Mouse (Mus musculus) stomach, postnatal 0 days (tissue): ENCODE results near the gene Ulk3.

Source experiments
- CTCF ChIP-seq: IDR thresholded peaks from 2 replicates; pipeline ENCODE4 v1.5.1; 2016; ENCODE audit warnings: antibody characterized with exemption, low read depth, mild to moderate bottlenecking, moderate library complexity
- EP300 ChIP-seq: optimal IDR thresholded peaks from 2 replicates; pipeline ENCODE3; 2016; ENCODE audit warnings: antibody characterized with exemption

DNA sequence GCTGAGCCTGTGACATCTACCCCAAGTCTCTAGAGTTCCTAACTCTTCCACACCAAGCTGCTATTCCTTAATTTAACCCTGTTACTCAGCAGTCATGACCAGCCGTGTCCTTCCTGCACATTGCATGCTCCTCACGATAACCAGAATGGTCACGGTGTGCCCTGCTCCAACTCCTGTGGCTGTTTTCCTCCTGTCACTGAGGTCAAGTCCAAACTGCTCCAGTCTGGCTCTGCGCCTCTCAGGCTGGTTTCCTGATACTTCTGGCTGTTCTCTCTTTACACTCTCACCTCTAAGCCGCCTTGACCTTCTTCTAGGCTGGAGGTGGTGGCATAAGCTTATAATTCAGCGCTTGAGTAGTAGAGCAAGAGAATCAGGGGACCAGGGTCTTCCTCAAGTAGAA, 20.8 kb upstream of the Ulk3 start:
- no peak for TF ChIP-seq CTCF
- TF ChIP-seq EP300 = no peak
